Mouse (Mus musculus) forelimb bud, embryonic 11.5 days (tissue): Measurements from ENCODE around the gene Cnot8.
"Not testable (repeated sequence)": the region's sequence is repeated elsewhere in the genome, so short reads cannot be mapped to it uniquely, and the experiment has no call there.

Source experiments
- DNase-seq: peaks from one replicate; pipeline ENCODE4 v3.0.0-alpha.2; 2012; ENCODE audit warnings: low read depth, low spot score

Gene Cnot8

GRCm38 (mm10) chr11:58103697-58104306, at the start of gene Cnot8:
Gene Cnot8 (plus strand): TSS chr11:58104153.
- peak; percentile 98 for DNase-seq

DNA sequence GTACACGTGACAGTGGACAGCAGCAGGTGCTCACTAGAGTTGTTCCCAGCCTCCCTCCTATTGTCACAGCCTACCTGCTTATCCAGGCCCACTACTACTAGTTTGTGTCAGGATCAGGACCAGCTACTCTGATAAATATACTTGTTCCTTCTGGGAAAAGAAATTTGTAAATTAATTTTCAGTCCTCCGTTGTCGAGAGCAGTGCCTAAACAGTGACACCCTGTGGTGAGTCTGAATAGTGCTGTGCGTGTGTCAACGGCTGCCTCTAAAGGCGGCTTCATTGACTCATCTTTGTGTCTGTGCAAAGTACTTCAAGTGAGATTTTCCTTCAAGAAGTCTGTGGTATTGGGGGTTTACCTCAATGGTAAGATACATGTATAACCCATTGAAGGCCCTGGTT, 46.5 kb upstream of the Cnot8 start:
- DNase-seq = peak; percentile 14

GRCm38 (mm10) chr11:58059752-58060151, 44.2 kb upstream of the Cnot8 start:
- DNase-seq = not testable (repeated sequence)

DNA sequence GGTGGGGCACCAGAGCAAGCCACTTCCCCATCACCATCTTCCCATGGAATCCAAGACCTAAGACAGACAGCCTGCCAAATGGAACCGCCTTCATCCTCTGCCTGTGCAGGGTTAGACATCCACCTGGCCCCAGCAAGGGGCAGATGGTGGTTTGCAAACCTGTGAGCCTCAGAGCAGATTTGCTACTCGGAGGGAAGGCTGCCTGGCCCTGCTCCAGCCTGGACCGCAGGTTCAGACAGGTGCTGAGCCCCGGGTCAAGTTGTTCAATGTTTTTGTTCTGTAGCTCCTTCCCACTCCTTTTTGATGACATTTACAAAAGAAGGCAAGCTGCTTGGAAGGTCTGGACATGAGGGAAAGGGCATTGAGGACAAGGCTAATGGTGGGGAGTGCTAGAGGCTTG, 42.7 kb upstream of the Cnot8 start:
- not testable (repeated sequence) for DNase-seq

DNA sequence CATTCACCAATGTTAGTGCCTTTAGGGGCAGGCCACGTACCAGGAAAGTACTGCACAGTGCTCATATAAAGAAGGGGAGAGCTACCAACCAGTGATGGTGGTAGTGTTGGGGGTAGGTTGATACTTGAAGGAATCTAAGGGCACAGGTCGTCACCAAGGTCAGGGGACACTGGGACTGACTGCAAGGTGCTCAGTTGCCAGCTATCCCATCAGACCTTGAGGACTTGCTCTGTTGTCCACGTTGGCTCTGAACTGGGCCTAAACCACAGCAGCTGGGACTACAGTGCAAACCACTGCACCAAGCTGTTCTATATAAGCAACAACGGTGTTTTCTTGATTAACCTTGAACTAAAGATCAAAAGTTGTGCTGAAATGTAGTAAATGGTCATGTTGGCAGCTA, 41.4 kb upstream of the Cnot8 start:
- no peak for DNase-seq

DNA sequence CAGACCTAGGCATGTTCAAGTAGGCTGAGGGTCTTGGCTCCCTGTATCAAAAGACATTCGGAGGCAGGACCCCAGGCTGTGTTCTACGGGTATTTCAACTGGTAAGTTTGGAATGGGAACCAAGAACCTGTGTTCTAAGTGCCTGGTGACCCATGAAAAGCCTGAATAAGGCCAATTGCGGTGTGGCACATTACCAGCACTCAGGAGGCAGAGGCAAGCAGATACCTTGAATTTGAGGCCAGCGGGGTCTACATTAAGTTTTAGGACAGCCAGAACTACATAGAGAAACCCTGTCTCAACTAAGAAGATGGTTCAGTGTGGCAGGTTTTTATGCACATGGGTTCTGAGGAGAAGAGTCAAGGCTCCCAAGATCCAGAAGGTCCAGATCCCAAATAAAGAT, 38.9 kb upstream of the Cnot8 start:
- DNase-seq = no peak

DNA sequence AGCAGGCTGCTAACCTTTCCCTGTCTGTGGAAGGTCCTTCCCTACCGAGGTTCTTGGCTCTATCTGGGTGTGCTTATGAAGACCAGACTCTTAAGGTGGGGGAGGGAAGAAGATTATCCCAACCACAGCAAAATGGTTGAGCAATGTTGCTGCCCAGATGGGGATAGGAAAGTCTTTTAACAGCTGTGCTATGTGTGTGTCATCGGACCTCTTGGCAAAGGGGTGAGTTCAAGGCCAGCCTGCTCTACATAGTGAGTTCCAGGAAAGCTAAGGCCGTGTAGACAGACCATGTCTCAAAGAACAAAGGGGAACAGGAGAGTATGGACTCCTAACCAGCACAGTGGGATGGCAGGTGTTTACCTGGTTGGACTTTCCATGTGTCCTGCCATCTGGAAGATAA, 31.0 kb upstream of the Cnot8 start:
- no peak for DNase-seq

- no peak for DNase-seq
Observed at GRCm38 (mm10) chr11:58077270-58077669, 26.7 kb upstream of the Cnot8 start.

GRCm38 (mm10) chr11:58081716-58082115, 22.2 kb upstream of the Cnot8 start:
- no peak for DNase-seq

DNA sequence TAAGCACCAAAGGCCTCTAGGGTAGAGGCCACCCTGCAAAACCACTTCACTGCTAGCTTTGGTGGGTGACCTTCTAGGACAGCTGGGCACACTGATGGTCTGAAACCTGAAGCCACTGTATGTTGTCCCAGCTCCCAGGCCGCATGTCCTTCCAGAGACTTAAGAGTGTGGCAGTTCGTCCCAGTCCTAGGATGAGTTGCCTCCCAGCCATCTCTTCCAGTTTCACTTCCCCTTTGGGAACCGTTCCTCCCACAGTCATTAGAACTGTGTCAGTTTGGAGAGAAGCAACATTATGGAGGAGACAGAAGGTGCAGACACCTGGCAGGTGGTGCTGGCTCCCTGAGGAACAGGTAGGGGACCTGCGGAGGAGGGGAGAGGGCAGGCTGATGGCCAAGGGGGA, 11.4 kb upstream of the Cnot8 start:
- DNase-seq = no peak

- peak; percentile 43 for DNase-seq
Observed at GRCm38 (mm10) chr11:58093021-58093528, 10.9 kb upstream of the Cnot8 start, which contains the start of gene Gm12248. Gene Gm12248 (minus strand): TSS chr11:58093134.

GRCm38 (mm10) chr11:58094766-58095165, 9.2 kb upstream of the Cnot8 start:
- no peak for DNase-seq

- DNase-seq = no peak
Observed at GRCm38 (mm10) chr11:58095561-58095960, 8.4 kb upstream of the Cnot8 start.

- no peak for DNase-seq
Observed at GRCm38 (mm10) chr11:58096160-58096559, 7.8 kb upstream of the Cnot8 start.

- no peak for DNase-seq
Observed at GRCm38 (mm10) chr11:58096821-58097620, 6.9 kb upstream of the Cnot8 start.

GRCm38 (mm10) chr11:58097621-58098365, 6.2 kb upstream of the Cnot8 start:
- DNase-seq = no peak

GRCm38 (mm10) chr11:58098366-58098720, 5.6 kb upstream of the Cnot8 start:
- DNase-seq = not testable (repeated sequence)

DNA sequence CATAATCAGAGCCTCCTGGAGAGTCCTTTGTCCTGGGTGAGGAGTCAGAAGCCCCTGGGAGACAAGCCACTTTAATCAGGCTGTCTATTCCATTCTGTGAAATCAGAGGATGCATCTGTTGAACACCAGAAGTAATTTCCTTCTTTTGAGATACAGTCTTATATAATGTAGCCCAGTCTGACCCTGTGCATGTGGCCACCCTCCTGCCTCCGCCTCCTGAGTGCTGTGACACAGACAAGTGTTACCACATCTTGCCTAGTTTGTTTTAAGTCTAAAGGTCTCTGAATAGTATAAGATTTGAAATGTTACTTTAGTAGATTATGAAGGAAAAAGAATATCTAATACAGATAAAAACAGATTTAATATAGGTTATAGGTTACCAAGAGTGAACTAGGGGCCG, 3.9 kb upstream of the Cnot8 start:
- DNase-seq = no peak

- no peak for DNase-seq
Observed at GRCm38 (mm10) chr11:58101194-58101720, 2.7 kb upstream of the Cnot8 start.

DNA sequence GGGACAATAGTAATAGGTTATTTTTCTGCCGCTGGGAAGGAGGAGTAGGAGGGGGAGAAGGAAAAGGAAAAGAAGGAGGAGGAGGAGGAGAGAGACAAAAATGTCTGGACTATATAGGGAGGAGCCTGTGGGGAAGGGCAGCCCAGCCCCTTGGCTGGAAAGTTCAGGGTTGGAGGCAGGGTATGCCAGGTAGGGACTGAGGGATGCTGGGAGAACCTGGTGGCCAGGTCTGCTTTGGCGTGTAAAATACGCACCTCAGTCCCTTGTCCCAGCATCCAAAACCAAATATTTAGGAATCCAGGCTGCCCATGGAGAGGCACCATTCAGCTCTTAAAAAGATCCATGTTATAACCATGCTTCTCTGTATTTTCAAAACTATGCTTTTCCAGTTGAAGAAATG, 1.8 kb upstream of the Cnot8 start:
- no peak for DNase-seq

- DNase-seq = peak; percentile 56
Observed at GRCm38 (mm10) chr11:58102581-58103343, 1.2 kb upstream of the Cnot8 start.

DNA sequence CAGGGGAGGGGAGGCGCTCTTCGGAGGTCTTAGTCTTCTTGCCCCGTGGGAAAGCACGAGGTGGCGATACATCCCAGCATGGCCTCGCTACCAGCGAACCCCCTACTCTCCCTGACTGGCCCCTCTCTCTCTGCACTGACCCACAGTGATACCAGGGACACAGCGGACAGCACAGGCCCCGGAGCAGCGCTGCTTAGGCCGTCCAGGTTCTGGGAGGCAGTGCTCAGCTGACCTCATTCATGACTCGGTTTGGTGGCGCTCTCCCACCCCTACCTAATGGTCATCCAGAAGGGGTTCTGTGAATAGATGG, 654 bp upstream of the Cnot8 start:
- DNase-seq = no peak
